Mouse (Mus musculus) kidney, embryonic 14.5 days (tissue): ENCODE measurements at regions not wholly inside any gene's neighbourhood (a gene's known extent, or its start where the extent isn't known, plus 50 kb on each side); places are given as distances from the start of the nearest gene placed in this dataset.
A peak's percentile ranks its signal among the peaks of the same experiment; 100 is the strongest.

ENCODE experiments used
- ATAC-seq: fragments of 200-750 bp; cut with Nextera tagmentation; 2 replicates; pipeline ENCODE4 v1.8.0; 2017; ENCODE audit warnings: moderate number of reproducible peaks, mild to moderate bottlenecking, moderate TSS enrichment, moderate library complexity; ENCODE audit not compliant: low FRiP score, low TSS enrichment
- H3K27ac ChIP-seq: fragments of 300-500 bp; sonication (generic); 2 replicates; pipeline ENCODE4 v1.5.1; 2014; ENCODE audit warnings: low read depth, mild to moderate bottlenecking, low read length, moderate library complexity, mixed read lengths
- H3K27me3 ChIP-seq: fragments of 300-500 bp; sonication (generic); 2 replicates; pipeline ENCODE4 v1.6.1; 2014; ENCODE audit warnings: mild to moderate bottlenecking, low read length; ENCODE audit not compliant: control insufficient read depth, insufficient read depth
- H3K36me3 ChIP-seq: fragments of 300-500 bp; sonication (generic); 2 replicates; pipeline ENCODE4 v1.6.1; 2014; ENCODE audit warnings: low read length, mixed read lengths; ENCODE audit not compliant: control insufficient read depth, insufficient read depth
- H3K4me1 ChIP-seq: fragments of 300-500 bp; sonication (generic); 2 replicates; pipeline ENCODE4 v1.6.1; 2014; ENCODE audit warnings: low read length, mixed read lengths; ENCODE audit not compliant: control insufficient read depth, insufficient read depth
- H3K4me2 ChIP-seq: fragments of 300-500 bp; sonication (generic); replicated peaks from 2 replicates; pipeline ENCODE4 v1.6.1; 2014; ENCODE audit warnings: low read depth, mild to moderate bottlenecking, low read length
- H3K4me3 ChIP-seq: fragments of 300-500 bp; sonication (generic); 2 replicates; pipeline ENCODE4 v1.5.1; 2014; ENCODE audit warnings: mild to moderate bottlenecking, low read length
- H3K9ac ChIP-seq: fragments of 300-500 bp; sonication (generic); 2 replicates; pipeline ENCODE4 v1.6.1; 2014; ENCODE audit warnings: low read depth, mild to moderate bottlenecking, low read length, moderate library complexity
- H3K9me3 ChIP-seq: fragments of 300-500 bp; sonication (generic); 2 replicates; pipeline ENCODE4 v1.6.1; 2016; ENCODE audit warnings: low read length; ENCODE audit not compliant: control insufficient read depth
- WGBS: fragments of 180-500 bp; shearing (Covaris S2); extraction: QIAGEN DNeasy Blood & Tissue Kit; methylation state at CpG from one replicate; pipeline ENCODE4 v1.1.7; 2014; 5-methylcytosine and 5-hydroxymethylcytosine counted together

GRCm38 (mm10) chr13:53586771-53587170 lies 113.9 kb upstream of the Msx2 start:
- H3K9ac ChIP-seq = no peak overlapping the region
- WGBS = 62% methylated on average over 4 of the region's 4 CpGs
- no peaks in the 10 kb centered on the region; the same call in 1 of the 2 replicates for H3K9me3 ChIP-seq
- no peak for ATAC-seq
- no peak overlapping the region for H3K4me3 ChIP-seq
- no peak overlapping the region for H3K27ac ChIP-seq
- H3K27me3 ChIP-seq = no peaks in the 10 kb centered on the region
- no peaks in the 10 kb centered on the region for H3K36me3 ChIP-seq
- H3K4me1 ChIP-seq = no peaks in the 10 kb centered on the region
- no peak overlapping the region for H3K4me2 ChIP-seq

GRCm38 (mm10) chr13:53584504-53585130 lies 111.7 kb upstream of the Msx2 start:
- Histone ChIP-seq H3K4me3 (no peak overlapping the region), H3K9ac (no peak overlapping the region)
- WGBS = 79% methylated on average over 9 of the region's 9 CpGs

DNA sequence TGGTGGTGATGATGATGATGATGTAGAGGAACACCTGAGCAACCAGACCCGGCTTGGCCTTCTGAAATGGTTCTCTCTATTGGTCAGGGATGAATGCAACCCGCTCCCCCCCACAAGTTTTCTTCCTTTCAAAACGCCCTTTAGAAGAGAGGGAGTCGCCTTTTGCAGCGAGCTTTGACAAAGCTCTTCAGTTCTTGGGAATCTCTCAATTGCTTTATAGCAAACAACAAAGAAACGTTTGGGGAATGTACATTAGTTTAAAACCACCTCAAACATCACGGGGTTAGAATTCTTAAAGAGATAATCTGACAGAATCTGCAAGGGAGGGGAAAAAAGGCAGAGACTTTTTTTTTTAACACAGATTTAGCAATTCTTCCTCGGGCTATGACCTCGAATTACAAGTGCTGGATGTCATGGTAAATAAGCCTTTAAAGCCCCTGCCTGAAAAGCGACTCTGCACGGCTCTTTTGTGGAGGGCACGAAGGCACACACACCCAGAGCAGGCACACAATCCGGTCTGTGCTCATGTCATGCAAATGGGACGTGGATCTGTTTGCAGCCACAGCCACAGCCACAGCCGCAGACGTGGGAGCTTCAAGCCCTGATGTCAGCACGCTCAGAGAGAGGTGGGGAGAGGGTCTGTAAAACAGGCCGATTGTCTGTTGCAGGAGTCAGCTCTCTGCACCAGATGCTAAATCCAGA lies 81.2 kb upstream of the Msx2 start:
- Histone ChIP-seq H3K27ac (no peak overlapping the region), H3K4me1 (no peaks in the 10 kb centered on the region), H3K9me3 (no peaks in the 10 kb centered on the region), H3K9ac (no peak overlapping the region), H3K27me3 (no peaks in the 10 kb centered on the region), H3K4me3 (no peak overlapping the region), H3K36me3 (no peaks in the 10 kb centered on the region), H3K4me2 (no peak overlapping the region)
- 31% methylated on average over 18 of the region's 18 CpGs for WGBS
- ATAC-seq = no peak

More at GRCm38 (mm10) chr13:53584504-53585130, 111.7 kb upstream of the Msx2 start:
- H3K4me2 ChIP-seq = no peak overlapping the region
- H3K4me1 ChIP-seq = no peaks in the 10 kb centered on the region
- H3K9me3 ChIP-seq = peaks cover 6% of the 10 kb centered on the region; the same call in 1 of the 2 replicates
- no peak overlapping the region for H3K27ac ChIP-seq
- no peak for ATAC-seq
- H3K36me3 ChIP-seq = no peaks in the 10 kb centered on the region
- no peaks in the 10 kb centered on the region for H3K27me3 ChIP-seq

GRCm38 (mm10) chr13:53553192-53553875 lies 80.5 kb upstream of the Msx2 start:
- ATAC-seq = no peak
- no peaks in the 10 kb centered on the region for H3K36me3 ChIP-seq
- no peak overlapping the region for H3K9ac ChIP-seq
- H3K9me3 ChIP-seq = no peaks in the 10 kb centered on the region
- peaks cover 1% of the 10 kb centered on the region; the same call in 1 of the 2 replicates for H3K4me1 ChIP-seq
- 69% methylated on average over 13 of the region's 13 CpGs for WGBS
- H3K27me3 ChIP-seq = no peaks in the 10 kb centered on the region
- H3K27ac ChIP-seq = no peak overlapping the region
- H3K4me2 ChIP-seq = no peak overlapping the region
- no peak overlapping the region for H3K4me3 ChIP-seq

- no peak overlapping the region for H3K4me3 ChIP-seq
- no peaks in the 10 kb centered on the region for H3K27me3 ChIP-seq
- H3K9ac ChIP-seq = no peak overlapping the region
- no peaks in the 10 kb centered on the region for H3K9me3 ChIP-seq
- peaks cover 4% of the 10 kb centered on the region; the same call in 1 of the 2 replicates for H3K4me1 ChIP-seq
- 30% methylated on average over 11 of the region's 11 CpGs for WGBS
- peak; percentile 62; the same call in 1 of the 2 replicates for ATAC-seq
- no peaks in the 10 kb centered on the region for H3K36me3 ChIP-seq
- H3K4me2 ChIP-seq = no peak overlapping the region
- H3K27ac ChIP-seq = no peak overlapping the region
These were observed 75.5 kb upstream of the Msx2 start for GRCm38 (mm10) chr13:53548396-53548795.

DNA sequence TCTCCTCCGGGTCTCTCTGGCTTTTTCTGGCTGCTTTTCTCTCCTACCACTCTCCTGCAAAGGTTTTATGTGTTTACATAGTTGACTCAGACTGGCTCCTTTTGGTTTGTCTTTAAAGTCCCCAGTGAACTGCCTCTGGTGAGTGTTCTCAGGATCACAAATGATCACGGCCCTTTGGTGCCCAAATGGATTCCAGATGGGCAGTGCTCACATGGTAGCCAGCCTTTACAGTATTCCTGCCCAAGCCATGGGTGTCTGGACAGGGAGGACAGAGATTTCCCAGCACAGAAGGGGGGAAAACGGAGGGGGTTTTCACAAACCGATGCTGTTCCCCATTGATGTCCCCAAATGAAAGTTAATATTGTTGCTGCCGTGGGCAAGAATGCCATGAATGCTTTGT lies 70.4 kb upstream of the Msx2 start:
- Histone ChIP-seq H3K27ac (no peak overlapping the region), H3K4me2 (no peak overlapping the region), H3K9ac (no peak overlapping the region), H3K27me3 (no peaks in the 10 kb centered on the region), H3K4me3 (no peak overlapping the region), H3K9me3 (no peaks in the 10 kb centered on the region), H3K36me3 (no peaks in the 10 kb centered on the region), H3K4me1 (peaks cover 2% of the 10 kb centered on the region; the same call in 1 of the 2 replicates)
- no peak for ATAC-seq
- 39% methylated on average over 5 of the region's 5 CpGs for WGBS

GRCm38 (mm10) chr13:53539797-53540196 lies 66.9 kb upstream of the Msx2 start:
- Histone ChIP-seq H3K9me3 (no peaks in the 10 kb centered on the region), H3K4me2 (no peak overlapping the region), H3K27me3 (no peaks in the 10 kb centered on the region), H3K9ac (no peak overlapping the region), H3K4me3 (no peak overlapping the region), H3K27ac (no peak overlapping the region), H3K36me3 (no peaks in the 10 kb centered on the region), H3K4me1 (no peaks in the 10 kb centered on the region)
- ATAC-seq = no peak
- WGBS = 93% methylated on average over 5 of the region's 5 CpGs

- H3K27me3 ChIP-seq = no peaks in the 10 kb centered on the region
- H3K4me2 ChIP-seq = no peak overlapping the region
- no peaks in the 10 kb centered on the region for H3K9me3 ChIP-seq
- 92% methylated on average over 6 of the region's 6 CpGs for WGBS
- H3K4me1 ChIP-seq = no peaks in the 10 kb centered on the region
- H3K4me3 ChIP-seq = no peak overlapping the region
- H3K36me3 ChIP-seq = no peaks in the 10 kb centered on the region
- H3K9ac ChIP-seq = no peak overlapping the region
- no peak for ATAC-seq
- no peak overlapping the region for H3K27ac ChIP-seq
These were observed 65.1 kb upstream of the Msx2 start for GRCm38 (mm10) chr13:53537937-53538336.
